Mouse (Mus musculus) liver, embryonic 15.5 days (tissue): Measurements from ENCODE around the gene Fam104a. TPM values are rescaled to one million over a fixed set of nuclear protein-coding genes. Genes with fewer than 3 reads are reported as not detected.

ENCODE experiments used
- ATAC-seq: fragments of 200-750 bp; cut with Nextera tagmentation; 2 replicates; pipeline ENCODE4 v1.8.0; 2017; ENCODE audit warnings: moderate number of reproducible peaks, mild to moderate bottlenecking, moderate library complexity; ENCODE audit not compliant: insufficient read depth
- H3K27ac ChIP-seq: fragments of 300-500 bp; sonication (generic); replicated peaks from 2 replicates; pipeline ENCODE4 v1.5.1; 2015; ENCODE audit warnings: mild to moderate bottlenecking, inconsistent platforms
- H3K27me3 ChIP-seq: fragments of 300-500 bp; sonication (generic); 2 replicates; pipeline ENCODE4 v1.6.1; 2015; ENCODE audit warnings: mild to moderate bottlenecking, inconsistent platforms
- H3K36me3 ChIP-seq: fragments of 300-500 bp; sonication (generic); replicated peaks from 2 replicates; pipeline ENCODE4 v1.6.1; 2015; ENCODE audit warnings: moderate library complexity, mild to moderate bottlenecking, inconsistent platforms
- H3K4me1 ChIP-seq: fragments of 300-500 bp; sonication (generic); replicated peaks from 2 replicates; pipeline ENCODE4 v1.6.1; 2015; ENCODE audit warnings: inconsistent platforms
- H3K4me2 ChIP-seq: fragments of 300-500 bp; sonication (generic); 2 replicates; pipeline ENCODE4 v1.6.1; 2015; ENCODE audit warnings: moderate library complexity, mild to moderate bottlenecking, inconsistent platforms
- H3K4me3 ChIP-seq: fragments of 300-500 bp; sonication (generic); replicated peaks from 2 replicates; pipeline ENCODE4 v1.5.1; 2015; ENCODE audit warnings: mild to moderate bottlenecking, inconsistent platforms
- H3K9ac ChIP-seq: fragments of 300-500 bp; sonication (generic); 2 replicates; pipeline ENCODE4 v1.6.1; 2015; ENCODE audit warnings: moderate library complexity, mild to moderate bottlenecking, inconsistent platforms
- H3K9me3 ChIP-seq: fragments of 300-500 bp; sonication (generic); replicated peaks from 2 replicates; pipeline ENCODE4 v1.6.1; 2016; ENCODE audit warnings: inconsistent platforms
- WGBS: fragments of 180-500 bp; shearing (Covaris S2); methylation state at CpG from one replicate; pipeline ENCODE4 v1.1.7; 2015; ENCODE audit warnings: mixed read lengths; ENCODE audit not compliant: insufficient replicate concordance; 5-methylcytosine and 5-hydroxymethylcytosine counted together
- polyA plus RNA-seq: library from polyadenylated mRNA; unstranded; fragments of >200 nt; fragmentation: Nextera tagmentation; extraction: Ambion mirVana; gene quantifications from 2 replicates; pipeline ENCODE4 v1.2.1, GENCODE M21; 2015

The Fam104a gene
- polyA plus RNA-seq, 1 experiment from 2014 or later: 40.6 TPM

DNA sequence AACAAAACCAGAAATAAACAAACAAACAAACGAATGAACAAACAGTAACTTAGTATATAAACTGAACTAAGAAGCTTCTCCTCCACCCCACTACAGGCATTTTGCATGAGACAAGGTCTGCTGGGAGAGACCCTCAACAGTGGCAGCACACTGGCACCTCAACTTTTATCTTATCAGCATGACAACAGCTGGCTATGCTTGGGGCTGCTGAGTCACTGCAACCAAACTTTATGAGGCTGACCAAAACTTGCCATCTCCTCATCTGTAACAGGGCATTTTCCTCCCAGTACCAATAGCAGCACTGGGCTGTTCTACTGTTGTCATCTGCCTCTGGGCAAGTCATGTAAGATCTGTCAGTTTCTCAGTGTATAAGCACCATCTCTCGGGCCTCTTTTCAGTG is 3.0 kb downstream of the Fam104a start:
- no peaks in the 10 kb centered on the region for H3K27me3 ChIP-seq
- H3K4me2 ChIP-seq: peak overlapping the region; percentile 83
- H3K4me1 ChIP-seq: peaks cover 66% of the 10 kb centered on the region
- H3K4me3 ChIP-seq: peak overlapping the region; percentile 97
- ATAC-seq: peak; percentile 66
- no peaks in the 10 kb centered on the region for H3K9me3 ChIP-seq
- peaks cover 35% of the 10 kb centered on the region for H3K36me3 ChIP-seq
- 15% methylated on average over 2 of the region's 2 CpGs for WGBS
- peak overlapping the region; percentile 98 for H3K27ac ChIP-seq
- H3K9ac ChIP-seq: peak overlapping the region; percentile 98

DNA sequence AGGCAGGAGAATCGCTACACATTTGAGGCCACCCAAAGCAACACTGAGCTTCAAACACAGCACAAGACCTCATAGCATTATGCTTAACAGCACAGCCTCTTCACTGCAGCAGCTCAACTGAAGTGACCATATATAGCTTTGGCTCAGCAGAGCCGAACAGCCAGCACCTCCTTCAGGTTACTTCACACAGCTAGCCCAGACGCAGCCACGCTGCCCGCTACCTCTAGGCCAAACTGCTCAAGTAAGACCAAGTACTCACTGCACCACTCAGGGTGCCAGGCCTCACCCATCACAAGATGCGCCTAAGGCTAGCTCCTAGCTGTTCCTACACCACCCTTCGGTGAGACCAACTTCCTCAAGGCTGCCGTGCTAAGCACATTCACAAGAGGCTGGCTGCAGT is 5.6 kb downstream of the Fam104a start:
- peaks cover 52% of the 10 kb centered on the region for H3K4me1 ChIP-seq
- 75% methylated on average over 8 of the region's 8 CpGs for WGBS
- no peaks in the 10 kb centered on the region for H3K9me3 ChIP-seq
- no peak overlapping the region for H3K4me2 ChIP-seq
- no peak overlapping the region for H3K4me3 ChIP-seq
- 0 out of 2 replicates have a peak overlapping the region, but pooled peaks have one; percentile 7 for H3K27ac ChIP-seq
- H3K9ac ChIP-seq: no peak overlapping the region
- H3K36me3 ChIP-seq: peaks cover 61% of the 10 kb centered on the region
- no peaks in the 10 kb centered on the region for H3K27me3 ChIP-seq
- ATAC-seq: no peak

DNA sequence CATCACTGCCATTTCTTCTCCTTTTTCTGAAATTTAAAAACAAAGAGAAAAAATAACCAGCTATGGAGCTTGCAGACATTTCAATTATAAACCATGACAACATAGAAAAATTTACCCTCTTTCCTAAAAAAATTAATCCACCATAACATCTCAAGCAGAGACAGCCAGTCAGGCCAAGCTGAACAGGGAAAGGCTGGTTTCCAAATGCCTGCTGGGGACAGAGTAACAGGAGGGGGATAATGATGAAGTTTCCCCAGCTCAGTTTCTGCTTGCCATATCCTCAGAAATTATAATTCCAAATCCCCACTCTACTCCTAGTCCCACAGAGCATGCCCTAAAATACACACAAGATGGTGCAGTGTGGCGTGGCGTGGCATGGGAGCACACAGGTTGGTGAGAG is 6.6 kb downstream of the Fam104a start:
- 91% methylated on average over 2 of the region's 2 CpGs for WGBS
- Histone ChIP-seq H3K4me1 (peaks cover 55% of the 10 kb centered on the region), H3K4me2 (no peak overlapping the region), H3K9ac (no peak overlapping the region), H3K9me3 (no peaks in the 10 kb centered on the region), H3K27me3 (no peaks in the 10 kb centered on the region), H3K4me3 (no peak overlapping the region), H3K36me3 (peaks cover 71% of the 10 kb centered on the region), H3K27ac (0 out of 2 replicates have a peak overlapping the region, but pooled peaks have one; percentile 21)
- ATAC-seq: no peak

DNA sequence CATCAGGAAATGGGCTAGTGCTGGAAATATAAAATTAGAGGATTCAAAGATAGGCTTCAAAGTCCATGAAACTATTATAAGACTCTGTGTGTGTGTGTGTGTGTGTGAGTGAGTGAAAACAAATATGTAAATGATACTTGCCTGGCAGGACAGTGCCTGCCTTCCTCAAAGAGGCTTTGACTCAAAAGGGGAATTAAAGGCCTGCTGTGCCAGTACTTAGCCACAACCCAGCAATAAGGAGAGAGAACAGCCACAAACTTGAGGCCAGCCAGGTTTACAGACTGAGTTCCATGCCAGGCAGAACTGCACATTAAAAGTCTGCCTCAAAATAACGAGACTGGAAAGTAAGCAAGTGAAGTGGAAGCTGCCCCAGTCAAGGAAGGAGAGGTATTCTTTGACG is 7.1 kb downstream of the Fam104a start:
- peaks cover 76% of the 10 kb centered on the region for H3K36me3 ChIP-seq
- WGBS: 83% methylated on average over 2 of the region's 2 CpGs

DNA sequence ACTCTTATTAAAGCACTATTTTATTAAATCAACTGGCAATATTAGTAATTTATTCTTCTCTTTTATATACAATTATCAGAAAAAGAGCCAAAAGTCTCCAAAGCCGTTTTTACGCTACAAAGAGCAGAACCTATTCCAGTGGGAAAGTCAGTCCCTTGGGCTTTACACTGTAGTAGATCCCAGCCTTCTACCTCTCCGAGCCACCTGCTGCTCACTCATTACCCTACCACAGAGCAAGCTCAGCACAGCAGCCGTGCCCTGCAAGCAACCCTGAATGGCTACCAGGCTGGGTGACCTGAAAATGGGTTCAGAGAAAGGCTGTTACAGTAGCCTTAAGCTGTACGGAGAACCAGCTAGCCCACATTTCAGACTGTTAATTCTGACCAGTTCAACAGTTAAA is 9.4 kb downstream of the Fam104a start:
- Histone ChIP-seq H3K4me2 (no peak overlapping the region), H3K4me1 (peaks cover 52% of the 10 kb centered on the region), H3K9me3 (no peaks in the 10 kb centered on the region), H3K27ac (no peak overlapping the region), H3K36me3 (peaks cover 92% of the 10 kb centered on the region), H3K27me3 (no peaks in the 10 kb centered on the region), H3K9ac (no peak overlapping the region), H3K4me3 (no peak overlapping the region)
- 91% methylated on average over 5 of the region's 5 CpGs for WGBS
- ATAC-seq: no peak

More for the DNA sequence above, 7.1 kb downstream of the Fam104a start:
- H3K4me2 ChIP-seq: no peak overlapping the region
- no peak for ATAC-seq
- H3K9ac ChIP-seq: no peak overlapping the region
- H3K4me1 ChIP-seq: peaks cover 56% of the 10 kb centered on the region
- H3K27me3 ChIP-seq: no peaks in the 10 kb centered on the region
- no peak overlapping the region for H3K27ac ChIP-seq
- no peaks in the 10 kb centered on the region for H3K9me3 ChIP-seq
- H3K4me3 ChIP-seq: no peak overlapping the region

DNA sequence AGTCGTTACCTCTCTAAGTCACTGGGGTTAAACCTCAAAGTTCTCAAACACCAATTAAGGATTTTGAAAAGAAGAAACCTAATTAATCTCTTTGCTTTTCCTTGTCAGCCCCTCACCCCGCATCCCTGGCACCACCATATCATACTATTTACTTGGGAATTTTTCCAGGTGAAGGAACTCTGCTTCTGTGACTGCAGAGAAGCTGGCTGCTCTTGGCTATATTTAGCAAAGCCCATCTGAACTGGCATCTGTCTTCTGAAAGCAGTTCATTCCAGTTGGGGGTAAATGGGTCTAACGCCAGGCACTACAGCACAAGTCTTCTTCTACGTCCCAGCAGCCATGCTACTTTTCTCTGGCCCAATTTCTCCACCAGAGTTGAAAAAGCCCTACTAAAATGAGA is 10.3 kb downstream of the Fam104a start:
- Histone ChIP-seq H3K4me1 (peaks cover 54% of the 10 kb centered on the region), H3K27ac (no peak overlapping the region), H3K27me3 (no peaks in the 10 kb centered on the region), H3K4me2 (no peak overlapping the region), H3K9ac (no peak overlapping the region), H3K36me3 (peaks cover 96% of the 10 kb centered on the region), H3K4me3 (no peak overlapping the region), H3K9me3 (no peaks in the 10 kb centered on the region)
- no peak for ATAC-seq
- 88% methylated on average over 4 of the region's 4 CpGs for WGBS

DNA sequence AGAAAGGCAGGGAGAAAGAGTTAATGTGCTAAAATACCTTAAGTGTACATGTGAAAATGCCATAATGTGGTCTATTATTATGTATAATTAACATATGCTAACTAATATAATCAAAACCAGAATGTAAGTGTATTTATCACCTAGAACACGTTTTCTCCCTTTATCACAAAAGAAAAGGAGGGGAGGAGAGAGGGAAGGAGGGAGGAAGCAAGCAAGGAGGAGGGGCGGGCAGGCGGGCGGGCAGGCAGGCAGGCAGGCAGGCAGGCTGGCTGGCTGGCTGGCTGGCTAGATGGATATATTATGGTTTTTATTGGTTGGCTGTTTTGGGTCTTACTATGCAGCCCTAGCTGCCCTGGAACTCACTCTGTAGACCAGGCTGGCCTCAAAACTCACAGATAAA is 14.2 kb downstream of the Fam104a start:
- H3K36me3 ChIP-seq: peaks cover 84% of the 10 kb centered on the region
- 40% methylated on average over 4 of the region's 4 CpGs for WGBS
- ATAC-seq: peak; percentile 20; the same call in 1 of the 2 replicates

DNA sequence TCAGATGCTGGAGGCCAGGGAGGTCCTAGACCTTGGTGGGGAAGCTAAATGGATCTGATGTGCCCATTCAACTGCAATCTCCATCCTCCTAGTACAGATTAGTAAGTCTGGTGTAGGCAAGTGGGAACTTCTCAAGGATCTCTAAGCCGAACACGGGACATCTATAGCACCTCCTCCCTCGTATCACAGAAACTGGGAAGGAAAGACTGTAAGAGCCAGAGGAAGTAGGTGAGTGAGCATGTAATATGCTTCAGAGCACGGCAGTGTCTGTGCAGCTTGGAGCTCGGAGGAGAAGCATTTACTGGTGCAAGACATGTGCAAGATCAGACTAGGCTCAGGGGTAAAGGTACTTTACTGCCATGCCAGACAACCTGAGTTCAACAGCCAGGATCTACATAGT is 15.1 kb downstream of the Fam104a start:
- H3K9ac ChIP-seq: no peak overlapping the region
- H3K36me3 ChIP-seq: peaks cover 84% of the 10 kb centered on the region
- H3K4me2 ChIP-seq: no peak overlapping the region; the same call in 1 of the 2 replicates
- no peak for ATAC-seq
- 72% methylated on average over 5 of the region's 5 CpGs for WGBS
- no peak overlapping the region for H3K4me3 ChIP-seq
- H3K27me3 ChIP-seq: no peaks in the 10 kb centered on the region
- 0 out of 2 replicates have a peak overlapping the region, but pooled peaks have one; percentile 1 for H3K27ac ChIP-seq
- H3K9me3 ChIP-seq: no peaks in the 10 kb centered on the region
- peaks cover 79% of the 10 kb centered on the region for H3K4me1 ChIP-seq

More for the DNA sequence above, 14.2 kb downstream of the Fam104a start:
- no peaks in the 10 kb centered on the region for H3K27me3 ChIP-seq
- H3K4me2 ChIP-seq: no peak overlapping the region
- peak overlapping the region; percentile 39; the same call in 1 of the 2 replicates for H3K27ac ChIP-seq
- no peak overlapping the region for H3K4me3 ChIP-seq
- H3K4me1 ChIP-seq: peaks cover 76% of the 10 kb centered on the region
- H3K9me3 ChIP-seq: no peaks in the 10 kb centered on the region
- no peak overlapping the region for H3K9ac ChIP-seq

DNA sequence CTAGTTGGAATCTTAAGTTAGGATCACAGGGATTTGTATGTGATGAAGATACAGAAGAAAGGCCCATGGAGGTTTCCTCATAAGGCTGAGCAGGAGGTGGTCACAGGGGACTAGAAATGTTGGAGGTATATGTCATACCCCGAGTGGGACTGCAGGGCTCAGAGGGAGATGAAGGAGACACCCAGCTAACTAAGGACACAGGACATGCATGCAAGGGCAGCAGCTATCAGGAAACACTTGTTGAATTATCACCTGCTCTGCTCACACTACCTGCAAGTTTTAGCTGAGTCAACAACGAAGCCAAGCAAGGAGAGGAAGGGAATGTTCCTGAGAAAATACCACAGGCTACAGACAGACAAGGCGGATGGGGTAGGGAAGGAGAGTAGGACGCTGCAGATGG is 16.3 kb downstream of the Fam104a start:
- Histone ChIP-seq H3K36me3 (peaks cover 84% of the 10 kb centered on the region), H3K9ac (no peak overlapping the region), H3K4me1 (peaks cover 71% of the 10 kb centered on the region), H3K4me3 (no peak overlapping the region), H3K27ac (peak overlapping the region; percentile 63), H3K4me2 (no peak overlapping the region), H3K9me3 (no peaks in the 10 kb centered on the region), H3K27me3 (no peaks in the 10 kb centered on the region)
- ATAC-seq: no peak
- 70% methylated on average over 4 of the region's 4 CpGs for WGBS

DNA sequence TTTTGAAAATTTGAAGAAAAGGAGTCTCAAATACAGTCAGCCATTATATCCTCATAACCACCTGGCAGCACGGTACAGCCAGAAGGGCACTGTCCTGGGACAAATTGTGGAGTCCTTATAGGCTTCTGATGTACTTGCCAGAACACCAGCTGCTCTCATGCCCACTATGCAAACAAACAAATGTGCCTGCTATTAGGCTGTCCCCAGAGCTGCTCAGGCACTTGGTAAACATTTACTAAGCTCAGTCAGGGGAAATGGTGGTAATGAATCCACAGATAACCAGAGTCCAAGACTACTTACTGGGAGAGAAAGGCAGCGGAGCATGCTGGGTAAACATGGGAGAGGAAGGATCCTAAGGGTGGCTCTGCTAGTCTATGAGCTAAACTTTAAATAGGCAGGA is 16.8 kb downstream of the Fam104a start:
- H3K4me3 ChIP-seq: no peak overlapping the region
- H3K9me3 ChIP-seq: no peaks in the 10 kb centered on the region
- peaks cover 69% of the 10 kb centered on the region for H3K4me1 ChIP-seq
- no peak for ATAC-seq
- 71% methylated on average over 2 of the region's 2 CpGs for WGBS
- peak overlapping the region; percentile 47 for H3K4me2 ChIP-seq
- H3K27me3 ChIP-seq: no peaks in the 10 kb centered on the region
- H3K9ac ChIP-seq: no peak overlapping the region
- peak overlapping the region; percentile 63 for H3K27ac ChIP-seq
- peaks cover 84% of the 10 kb centered on the region for H3K36me3 ChIP-seq

DNA sequence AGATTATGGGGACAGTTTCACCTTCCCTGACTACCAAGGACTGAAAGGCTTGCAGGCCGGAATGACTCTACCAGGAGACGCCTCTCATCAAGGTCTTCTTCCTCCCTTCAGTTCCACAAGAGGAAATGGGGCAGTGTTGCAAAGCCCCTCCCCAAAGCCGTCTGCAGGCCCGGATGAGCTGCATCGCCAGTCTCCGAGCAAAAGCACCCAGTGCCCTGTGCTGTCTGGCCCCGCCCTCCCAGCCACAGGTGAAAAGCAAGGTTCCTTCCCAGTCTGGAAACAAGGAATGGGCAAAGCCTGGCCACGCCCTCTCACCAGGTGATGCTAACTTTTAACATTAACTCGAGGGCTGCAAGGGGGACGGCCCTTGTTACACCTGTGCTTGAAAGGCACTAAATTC is 17.3 kb downstream of the Fam104a start:
- Histone ChIP-seq H3K4me2 (peak overlapping the region; percentile 47), H3K36me3 (peaks cover 84% of the 10 kb centered on the region), H3K9me3 (no peaks in the 10 kb centered on the region), H3K4me1 (peaks cover 65% of the 10 kb centered on the region), H3K4me3 (no peak overlapping the region; the same call in 1 of the 2 replicates), H3K27me3 (no peaks in the 10 kb centered on the region), H3K27ac (peak overlapping the region; percentile 63), H3K9ac (peak overlapping the region; percentile 5; the same call in 1 of the 2 replicates)
- 32% methylated on average over 10 of the region's 10 CpGs for WGBS
- peak; percentile 47 for ATAC-seq

DNA sequence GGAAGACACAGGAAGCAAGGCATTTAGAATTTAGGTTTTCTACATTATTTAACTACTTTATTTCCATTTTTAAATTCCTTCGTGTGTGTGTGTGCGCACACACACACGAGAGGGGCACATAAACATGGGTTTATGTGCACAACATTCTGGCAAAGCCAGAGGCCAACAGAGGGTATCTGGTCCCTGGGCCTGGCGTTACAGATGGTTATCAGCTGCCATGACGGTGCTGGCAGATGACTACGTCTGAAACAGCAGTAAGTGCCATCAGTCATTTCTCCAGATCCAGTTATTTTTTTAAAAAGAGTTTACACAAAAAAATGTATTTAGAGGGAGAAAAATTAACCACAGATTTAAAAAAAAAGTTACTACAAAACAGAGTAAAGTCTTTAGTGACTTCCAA is 17.8 kb downstream of the Fam104a start:
- Histone ChIP-seq H3K9ac (no peak overlapping the region), H3K4me2 (peak overlapping the region; percentile 47), H3K4me1 (peaks cover 61% of the 10 kb centered on the region), H3K36me3 (peaks cover 84% of the 10 kb centered on the region), H3K9me3 (no peaks in the 10 kb centered on the region), H3K27ac (peak overlapping the region; percentile 63), H3K4me3 (no peak overlapping the region; the same call in 1 of the 2 replicates), H3K27me3 (no peaks in the 10 kb centered on the region)
- ATAC-seq: peak; percentile 68
- WGBS: 38% methylated on average over 6 of the region's 6 CpGs
